Mouse (Mus musculus) large intestine, adult 2 months (tissue): Measurements from ENCODE around the gene Irgc1. TPM values are rescaled to one million over a fixed set of nuclear protein-coding genes. Genes with fewer than 3 reads are reported as not detected.

Source experiments
- DNase-seq: peaks from one replicate; pipeline ENCODE4 v3.0.0-alpha.2; 2012; ENCODE audit warnings: low read depth, low spot score
- WGBS: fragments of 180-500 bp; shearing (Covaris S2); methylation state at CpG from one replicate; pipeline ENCODE4 v1.1.7; 2018; 5-methylcytosine and 5-hydroxymethylcytosine counted together
- polyA plus RNA-seq: library from polyadenylated mRNA; depleted of rRNA; stranded (reverse); fragments of >200 nt; gene quantifications from 2 replicates; pipeline ENCODE4 v1.2.3, GENCODE M21; 2012; rRNA removed

The Irgc1 gene
- polyA plus RNA-seq, 1 experiment: 0.84 TPM

DNA sequence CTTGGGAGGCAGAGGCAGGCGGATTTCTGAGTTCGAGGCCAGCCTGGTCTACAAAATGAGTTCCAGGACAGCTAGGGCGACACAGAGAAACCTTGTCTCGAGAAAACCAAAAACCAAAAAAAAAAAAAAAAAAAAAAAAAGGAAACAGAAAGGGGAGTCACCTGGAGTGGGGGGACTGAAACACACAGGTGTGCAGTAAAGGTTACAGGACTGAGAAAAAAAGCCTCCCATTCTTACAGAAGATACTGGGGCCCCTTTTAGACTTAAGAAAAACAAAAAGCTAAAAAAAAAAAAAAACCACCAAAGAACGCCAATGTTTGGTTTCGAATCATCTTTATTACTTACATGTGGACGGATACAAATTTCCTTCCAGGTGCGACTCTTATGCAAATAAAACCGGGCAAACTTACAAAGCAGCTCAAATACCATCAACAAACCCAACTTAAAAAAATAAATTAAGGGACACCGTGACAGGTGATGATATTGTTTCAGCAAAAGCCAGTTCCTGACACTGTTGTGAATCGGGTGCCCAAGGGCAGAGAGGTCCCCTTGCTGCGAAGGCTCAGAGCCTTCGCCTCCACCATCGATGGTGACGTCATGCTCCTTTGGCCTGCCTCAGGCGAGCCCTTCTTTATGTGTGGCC is 69.2 kb downstream of the Irgc1 start:
- no peak for DNase-seq
- 35% methylated on average over 16 of the region's 16 CpGs for WGBS

Other genes with a start within 250 kb of the Irgc1 start
- gene Zfp111, start 240.9 kb downstream of the Irgc1 start, polyA plus RNA-seq: 1.2 and 2.1 TPM in 2 replicates
- gene Zfp109, start 214.7 kb downstream of the Irgc1 start, polyA plus RNA-seq: 0.78 and 1.2 TPM in 2 replicates
- gene Zfp108, start 197.5 kb downstream of the Irgc1 start, polyA plus RNA-seq: 0.27 and 0.71 TPM in 2 replicates
- gene Zfp93, start 181.9 kb downstream of the Irgc1 start, polyA plus RNA-seq: 1.0 and 1.3 TPM in 2 replicates
- 3.8 and 4.1 TPM in 2 replicates for gene Zfp61, start 151.1 kb downstream of the Irgc1 start, polyA plus RNA-seq
- 2.1 and 3.1 TPM in 2 replicates for gene Zfp94, start 135.6 kb downstream of the Irgc1 start, polyA plus RNA-seq
- gene Tescl, start 118.4 kb downstream of the Irgc1 start, polyA plus RNA-seq: 0.16 TPM in 1 of 2 replicates, not detected in the other
- 0.04 TPM in 1 of 2 replicates, not detected in the other for gene Lypd5, start 103.1 kb downstream of the Irgc1 start, polyA plus RNA-seq
- 76.3 and 90.9 TPM in 2 replicates for gene Kcnn4, start 82.0 kb downstream of the Irgc1 start, polyA plus RNA-seq
- 40.0 and 42.2 TPM in 2 replicates for gene Smg9, start 52.7 kb downstream of the Irgc1 start, polyA plus RNA-seq
- gene Plaur, start 10.2 kb upstream of the Irgc1 start, polyA plus RNA-seq: 10.6 and 11.6 TPM in 2 replicates
- gene Cadm4, start 29.7 kb upstream of the Irgc1 start, polyA plus RNA-seq: 2.0 and 2.7 TPM in 2 replicates
- gene Zfp428, start 54.7 kb upstream of the Irgc1 start, polyA plus RNA-seq: 6.7 and 7.4 TPM in 2 replicates
- gene AC161166.1, start 60.2 kb upstream of the Irgc1 start, polyA plus RNA-seq: not detected in 2 replicates
- 7.6 and 10.8 TPM in 2 replicates for gene Irgq, start 78.4 kb upstream of the Irgc1 start, polyA plus RNA-seq
- 0.23 TPM in 1 of 2 replicates, not detected in the other for gene Pinlyp, start 93.8 kb upstream of the Irgc1 start, polyA plus RNA-seq
- 27.8 and 36.0 TPM in 2 replicates for gene Xrcc1, start 94.0 kb upstream of the Irgc1 start, polyA plus RNA-seq
- gene Ethe1, start 135.2 kb upstream of the Irgc1 start, polyA plus RNA-seq: 56.6 and 77.6 TPM in 2 replicates
- 0.16 and 0.29 TPM in 2 replicates for gene Zfp575, start 135.3 kb upstream of the Irgc1 start, polyA plus RNA-seq
- 4.1 and 4.8 TPM in 2 replicates for gene Phldb3, start 158.5 kb upstream of the Irgc1 start, polyA plus RNA-seq
- 0.14 and 0.25 TPM in 2 replicates for gene Lypd3, start 184.3 kb upstream of the Irgc1 start, polyA plus RNA-seq
- gene Tex101, start 224.4 kb upstream of the Irgc1 start, polyA plus RNA-seq: not detected in 2 replicates